Mouse (Mus musculus) hindbrain, embryonic 14.5 days (tissue): ENCODE data around the gene Celf1. TPM values are rescaled to one million over a fixed set of nuclear protein-coding genes. Genes with fewer than 3 reads are reported as not detected.

Experiments used
- ATAC-seq: fragments of 200-750 bp; cut with Nextera tagmentation; 2 replicates; pipeline ENCODE4 v1.8.0; 2017; ENCODE audit warnings: moderate number of reproducible peaks, mild to moderate bottlenecking, moderate TSS enrichment, moderate library complexity; ENCODE audit not compliant: low FRiP score
- DNase-seq: peaks from one replicate; pipeline ENCODE4 v3.0.0-alpha.2; 2015; ENCODE audit warnings: low spot score
- H3K27ac ChIP-seq: fragments of 300-500 bp; sonication (generic); 2 replicates; pipeline ENCODE4 v1.5.1; 2014; ENCODE audit warnings: mild to moderate bottlenecking, moderate library complexity
- H3K27me3 ChIP-seq: fragments of 300-500 bp; sonication (generic); 2 replicates; pipeline ENCODE4 v1.6.1; 2014; ENCODE audit warnings: mild to moderate bottlenecking, low read length, mixed read lengths; ENCODE audit not compliant: control insufficient read depth, insufficient read depth
- H3K36me3 ChIP-seq: fragments of 300-500 bp; sonication (generic); replicated peaks from 2 replicates; pipeline ENCODE4 v1.6.1; 2014; ENCODE audit not compliant: control insufficient read depth, insufficient read depth
- H3K4me1 ChIP-seq: fragments of 300-500 bp; sonication (generic); replicated peaks from 2 replicates; pipeline ENCODE4 v1.6.1; 2014; ENCODE audit warnings: antibody characterized with exemption, low read length, mixed read lengths; ENCODE audit not compliant: control insufficient read depth, insufficient read depth
- H3K4me2 ChIP-seq: fragments of 300-500 bp; sonication (generic); replicated peaks from 2 replicates; pipeline ENCODE4 v1.6.1; 2014; ENCODE audit warnings: mild to moderate bottlenecking, moderate library complexity
- H3K4me3 ChIP-seq: fragments of 300-500 bp; sonication (generic); replicated peaks from 2 replicates; pipeline ENCODE4 v1.5.1; 2014; ENCODE audit warnings: mild to moderate bottlenecking, low read length
- H3K9ac ChIP-seq: fragments of 300-500 bp; sonication (generic); 2 replicates; pipeline ENCODE4 v1.6.1; 2014
- H3K9me3 ChIP-seq: fragments of 300-500 bp; sonication (generic); 2 replicates; pipeline ENCODE4 v1.6.1; 2016; ENCODE audit warnings: low read length; ENCODE audit not compliant: control insufficient read depth
- WGBS: fragments of 180-500 bp; shearing (Covaris S2); extraction: QIAGEN DNeasy Blood & Tissue Kit; methylation state at CpG from one replicate; pipeline ENCODE4 v1.1.7; 2014; 5-methylcytosine and 5-hydroxymethylcytosine counted together
- polyA plus RNA-seq: library from polyadenylated mRNA; unstranded; fragments of >200 nt; fragmentation: Nextera tagmentation; extraction: Ambion mirVana; gene quantifications from 2 replicates; pipeline ENCODE4 v1.2.1, GENCODE M21; 2014

Gene Celf1
- polyA plus RNA-seq, 1 experiment from 2014 or later = 75.2 TPM

DNA sequence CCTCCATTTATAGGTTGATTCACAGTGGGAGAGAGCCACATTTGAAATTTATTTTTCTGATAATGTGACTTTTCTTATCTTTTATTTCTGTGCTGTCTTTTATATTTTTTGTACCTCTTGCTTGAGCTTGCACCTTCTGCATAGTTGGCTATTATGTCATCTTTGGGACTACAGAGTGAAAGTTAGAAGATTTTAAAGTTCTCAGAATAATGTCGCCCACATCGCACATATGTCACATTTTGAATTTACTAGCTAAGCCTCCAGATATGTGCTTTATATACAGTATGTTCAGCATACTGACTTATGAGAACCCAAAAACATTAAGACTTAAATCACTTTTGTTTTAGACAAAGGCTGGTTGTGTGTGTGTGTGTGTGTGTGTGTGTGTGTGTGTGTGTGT lies 19.8 kb downstream of the Celf1 start:
- H3K27ac ChIP-seq = no peak overlapping the region
- ATAC-seq = no peak
- H3K9me3 ChIP-seq = no peaks in the 10 kb centered on the region
- H3K27me3 ChIP-seq = no peaks in the 10 kb centered on the region
- peaks cover 16% of the 10 kb centered on the region for H3K4me1 ChIP-seq
- H3K4me2 ChIP-seq = no peak overlapping the region
- no peak overlapping the region for H3K9ac ChIP-seq
- no peaks in the 10 kb centered on the region for H3K36me3 ChIP-seq
- 98% methylated on average over 2 of the region's 2 CpGs for WGBS
- DNase-seq = no peak
- H3K4me3 ChIP-seq = no peak overlapping the region

DNA sequence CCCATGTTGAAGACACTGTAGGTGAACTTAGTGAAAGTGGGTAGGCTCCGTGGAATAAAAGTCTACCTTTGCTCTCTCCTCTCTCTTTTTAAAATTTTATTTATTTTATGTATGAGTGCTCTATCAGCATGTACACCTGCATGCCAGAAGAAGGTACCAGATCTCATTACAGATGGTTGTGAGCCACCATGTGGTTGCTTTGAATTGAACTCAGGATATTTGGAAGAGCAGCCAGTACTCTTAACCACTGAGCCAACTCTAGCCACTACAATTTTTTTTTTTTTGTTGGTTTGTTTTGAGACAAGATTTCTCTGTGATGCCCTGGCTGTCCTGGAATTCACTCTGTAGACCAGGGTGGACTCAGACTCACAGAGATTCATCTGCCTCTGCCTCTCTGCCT lies 23.1 kb downstream of the Celf1 start:
- no peak overlapping the region for H3K4me2 ChIP-seq
- DNase-seq (no peak), ATAC-seq (no peak)
- no peaks in the 10 kb centered on the region for H3K27me3 ChIP-seq
- H3K4me1 ChIP-seq = 0 out of 2 replicates have a peak, but pooled peaks cover 4% of the 10 kb centered on the region
- no peak overlapping the region for H3K9ac ChIP-seq
- no peaks in the 10 kb centered on the region for H3K9me3 ChIP-seq
- 97% methylated on average over 1 of the region's 1 CpGs for WGBS
- no peaks in the 10 kb centered on the region for H3K36me3 ChIP-seq
- no peak overlapping the region for H3K4me3 ChIP-seq
- no peak overlapping the region for H3K27ac ChIP-seq

DNA sequence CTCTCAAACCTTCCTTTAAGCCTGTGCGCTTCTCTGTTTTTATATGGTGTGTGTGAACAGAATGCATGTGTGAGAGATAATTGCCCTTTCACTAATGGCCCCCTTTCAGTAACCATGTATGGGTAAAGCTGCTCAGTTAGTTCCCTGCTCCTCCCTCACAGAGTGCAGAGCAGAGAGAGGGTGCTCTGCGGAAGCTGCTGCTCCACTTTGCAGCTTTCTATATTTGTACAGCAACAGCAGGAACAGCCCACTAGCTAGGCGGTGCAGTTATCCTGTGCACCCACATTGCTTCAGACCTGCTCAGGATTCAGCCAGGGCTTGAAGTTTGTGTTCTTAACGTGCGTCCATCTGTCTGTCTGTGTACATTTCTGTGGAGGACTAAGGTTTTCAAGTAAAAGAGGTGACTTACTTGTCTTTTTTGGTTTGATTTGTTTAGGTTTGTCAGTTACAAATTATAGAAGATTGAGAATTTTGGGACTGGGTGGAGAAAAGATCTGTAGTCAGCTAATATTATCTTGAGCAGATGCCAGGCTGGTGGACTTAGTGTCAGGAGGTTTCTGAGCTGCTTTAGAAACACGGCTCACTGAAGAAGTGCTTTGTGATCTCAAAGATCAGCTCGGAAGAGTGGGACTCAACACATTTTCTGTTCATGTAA lies 24.8 kb downstream of the Celf1 start:
- no peak overlapping the region for H3K9ac ChIP-seq
- 0 out of 2 replicates have a peak, but pooled peaks cover 4% of the 10 kb centered on the region for H3K4me1 ChIP-seq
- no peak overlapping the region for H3K4me3 ChIP-seq
- no peaks in the 10 kb centered on the region for H3K9me3 ChIP-seq
- whole genome bisulfite sequencing = 81% methylated on average over 7 of the region's 7 CpGs
- H3K36me3 ChIP-seq = no peaks in the 10 kb centered on the region
- no peaks in the 10 kb centered on the region for H3K27me3 ChIP-seq
- ATAC-seq = no peak
- no peak for DNase-seq
- H3K27ac ChIP-seq = peak overlapping the region; percentile 4; the same call in 1 of the 2 replicates
- no peak overlapping the region for H3K4me2 ChIP-seq

GRCm38 (mm10) chr2:90965466-90966080 lies 25.4 kb downstream of the Celf1 start:
- Histone ChIP-seq H3K27ac (no peak overlapping the region), H3K4me2 (no peak overlapping the region), H3K36me3 (no peaks in the 10 kb centered on the region), H3K9ac (no peak overlapping the region), H3K4me3 (no peak overlapping the region), H3K4me1 (0 out of 2 replicates have a peak, but pooled peaks cover 4% of the 10 kb centered on the region), H3K9me3 (no peaks in the 10 kb centered on the region), H3K27me3 (no peaks in the 10 kb centered on the region)
- ATAC-seq = no peak
- DNase-seq = no peak
- 80% methylated on average over 2 of the region's 2 CpGs for WGBS

DNA sequence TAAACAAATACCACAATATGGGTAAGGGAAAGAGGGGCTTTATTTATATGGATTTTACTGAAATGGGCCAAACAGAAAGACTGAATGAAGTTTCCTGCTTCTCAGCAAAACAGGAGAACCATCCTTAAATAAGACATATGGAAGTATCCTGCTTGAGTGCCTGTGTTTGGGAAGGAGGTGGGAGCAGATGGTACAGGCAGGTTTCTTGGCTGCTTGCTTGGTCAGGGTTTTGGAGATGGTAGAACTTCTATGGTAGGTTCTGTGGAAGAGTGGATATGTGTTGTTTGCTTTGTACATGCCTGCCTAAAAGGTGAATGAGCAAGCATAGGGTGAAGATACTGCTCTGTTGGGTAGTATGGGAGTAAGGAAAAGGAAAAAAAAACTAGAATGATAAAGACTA lies 30.4 kb downstream of the Celf1 start:
- ATAC-seq (no peak), DNase-seq (no peak)
- Histone ChIP-seq H3K4me1 (no peaks in the 10 kb centered on the region), H3K27me3 (no peaks in the 10 kb centered on the region), H3K4me3 (no peak overlapping the region), H3K4me2 (no peak overlapping the region), H3K9me3 (no peaks in the 10 kb centered on the region), H3K27ac (no peak overlapping the region), H3K36me3 (no peaks in the 10 kb centered on the region), H3K9ac (no peak overlapping the region)

GRCm38 (mm10) chr2:90974101-90974500 lies 33.9 kb downstream of the Celf1 start:
- H3K9ac ChIP-seq = no peak overlapping the region
- H3K27ac ChIP-seq = no peak overlapping the region
- H3K4me3 ChIP-seq = no peak overlapping the region
- ATAC-seq (no peak), DNase-seq (no peak)
- no peak overlapping the region for H3K4me2 ChIP-seq
- H3K36me3 ChIP-seq = no peaks in the 10 kb centered on the region
- no peaks in the 10 kb centered on the region for H3K4me1 ChIP-seq
- H3K9me3 ChIP-seq = no peaks in the 10 kb centered on the region
- no peaks in the 10 kb centered on the region for H3K27me3 ChIP-seq

GRCm38 (mm10) chr2:90975181-90975835 lies 35.1 kb downstream of the Celf1 start:
- 87% methylated on average over 7 of the region's 7 CpGs for WGBS
- H3K9me3 ChIP-seq = no peaks in the 10 kb centered on the region
- H3K4me2 ChIP-seq = no peak overlapping the region
- H3K36me3 ChIP-seq = no peaks in the 10 kb centered on the region
- ATAC-seq = no peak
- no peaks in the 10 kb centered on the region for H3K27me3 ChIP-seq
- H3K9ac ChIP-seq = no peak overlapping the region
- no peak overlapping the region for H3K4me3 ChIP-seq
- no peak overlapping the region for H3K27ac ChIP-seq
- DNase-seq = no peak
- no peaks in the 10 kb centered on the region for H3K4me1 ChIP-seq

GRCm38 (mm10) chr2:90976590-90976989 lies 36.4 kb downstream of the Celf1 start:
- no peaks in the 10 kb centered on the region for H3K9me3 ChIP-seq
- no peak overlapping the region for H3K9ac ChIP-seq
- no peaks in the 10 kb centered on the region for H3K4me1 ChIP-seq
- WGBS = 94% methylated on average over 2 of the region's 2 CpGs
- no peak overlapping the region for H3K4me3 ChIP-seq
- no peaks in the 10 kb centered on the region for H3K27me3 ChIP-seq
- no peaks in the 10 kb centered on the region for H3K36me3 ChIP-seq
- DNase-seq (no peak), ATAC-seq (no peak)
- no peak overlapping the region for H3K27ac ChIP-seq
- H3K4me2 ChIP-seq = no peak overlapping the region

- Histone ChIP-seq H3K9me3 (no peaks in the 10 kb centered on the region), H3K27ac (no peak overlapping the region), H3K36me3 (no peaks in the 10 kb centered on the region), H3K27me3 (no peaks in the 10 kb centered on the region), H3K4me2 (no peak overlapping the region), H3K4me3 (no peak overlapping the region), H3K9ac (no peak overlapping the region), H3K4me1 (no peaks in the 10 kb centered on the region)
- no peak for ATAC-seq
- no peak for DNase-seq
- WGBS = 82% methylated on average over 4 of the region's 4 CpGs
Measured at GRCm38 (mm10) chr2:90977291-90977690, 37.1 kb downstream of the Celf1 start.
